Mouse (Mus musculus): Measurements from ENCODE around the gene Krt23. TPM values are rescaled to one million over a fixed set of nuclear protein-coding genes. Genes with fewer than 3 reads are reported as not detected.

The Krt23 gene
- polyA plus RNA-seq, 1 experiment from 2014 or later = 204 TPM

- H3K9ac ChIP-seq (ENCODE audit: low read length) = no peak overlapping the region
- TF ChIP-seq CTCF (IDR thresholded peaks at IDR 0.05; ENCODE audit: low read depth) (no peak), EP300 (optimal IDR thresholded peaks at IDR 0.05) (no peak)
- no peaks in the 10 kb centered on the region for H3K9me3 ChIP-seq (ENCODE audit: control insufficient read depth, low read length)
- 51% methylated on average over 4 of the region's 4 CpGs for WGBS
- no peaks in the 10 kb centered on the region for H3K36me3 ChIP-seq (ENCODE audit: control insufficient read depth, insufficient read depth, low read length)
- H3K27me3 ChIP-seq (ENCODE audit: control insufficient read depth, insufficient read depth, low read length) = no peaks in the 10 kb centered on the region
- ATAC-seq (ENCODE audit: low FRiP score, low TSS enrichment) (peak; percentile 88), DNase-seq (ENCODE audit: low spot score) (peak; percentile 74)
- no peak overlapping the region for H3K4me2 ChIP-seq (replicated peaks; ENCODE audit: low read depth)
- 0 out of 2 replicates have a peak overlapping the region, but pooled peaks have one; percentile 31 for H3K27ac ChIP-seq (replicated peaks)
- no peak overlapping the region for H3K4me3 ChIP-seq (ENCODE audit: low read depth, low read length)
- H3K4me1 ChIP-seq (replicated peaks; ENCODE audit: control insufficient read depth, insufficient read depth) = no peaks in the 10 kb centered on the region
Measured at GRCm38 (mm10) chr11:99496460-99496859, 3.5 kb upstream of the Krt23 start.

- 82% methylated on average over 4 of the region's 4 CpGs for WGBS
- Histone ChIP-seq H3K27ac (replicated peaks) (no peak overlapping the region), H3K9ac (ENCODE audit: low read length) (no peak overlapping the region), H3K9me3 (ENCODE audit: control insufficient read depth, low read length) (no peaks in the 10 kb centered on the region), H3K4me1 (replicated peaks; ENCODE audit: control insufficient read depth, insufficient read depth) (no peaks in the 10 kb centered on the region), H3K4me3 (ENCODE audit: low read depth, low read length) (no peak overlapping the region), H3K36me3 (ENCODE audit: control insufficient read depth, insufficient read depth, low read length) (no peaks in the 10 kb centered on the region), H3K27me3 (ENCODE audit: control insufficient read depth, insufficient read depth, low read length) (no peaks in the 10 kb centered on the region), H3K4me2 (replicated peaks; ENCODE audit: low read depth) (no peak overlapping the region)
- TF ChIP-seq CTCF (IDR thresholded peaks at IDR 0.05; ENCODE audit: low read depth) (no peak), EP300 (optimal IDR thresholded peaks at IDR 0.05) (no peak)
- ATAC-seq (ENCODE audit: low FRiP score, low TSS enrichment) (no peak), DNase-seq (ENCODE audit: low spot score) (no peak)
Measured at GRCm38 (mm10) chr11:99494741-99495140, 1.8 kb upstream of the Krt23 start.

- peak overlapping the region; percentile 96 for H3K27ac ChIP-seq (replicated peaks)
- H3K4me2 ChIP-seq (replicated peaks; ENCODE audit: low read depth) = no peak overlapping the region
- no peaks in the 10 kb centered on the region for H3K27me3 ChIP-seq (ENCODE audit: control insufficient read depth, insufficient read depth, low read length)
Measured at GRCm38 (mm10) chr11:99493574-99493850, 575 bp upstream of the Krt23 start.

GRCm38 (mm10) chr11:99491040-99491439 lies 1.9 kb downstream of the Krt23 start:
- DNase-seq (ENCODE audit: low spot score) (no peak), ATAC-seq (ENCODE audit: low FRiP score, low TSS enrichment) (no peak)
- TF ChIP-seq CTCF (IDR thresholded peaks at IDR 0.05; ENCODE audit: low read depth) (no peak), EP300 (optimal IDR thresholded peaks at IDR 0.05) (no peak)
- H3K4me2 ChIP-seq (replicated peaks; ENCODE audit: low read depth) = peak overlapping the region; percentile 52
- H3K9ac ChIP-seq (ENCODE audit: low read length) = no peak overlapping the region
- H3K9me3 ChIP-seq (ENCODE audit: control insufficient read depth, low read length) = no peaks in the 10 kb centered on the region
- H3K4me3 ChIP-seq (ENCODE audit: low read depth, low read length) = peak overlapping the region; percentile 40
- WGBS = 45% methylated on average over 8 of the region's 8 CpGs
- H3K27ac ChIP-seq (replicated peaks) = peak overlapping the region; percentile 96
- no peaks in the 10 kb centered on the region for H3K27me3 ChIP-seq (ENCODE audit: control insufficient read depth, insufficient read depth, low read length)
- H3K36me3 ChIP-seq (ENCODE audit: control insufficient read depth, insufficient read depth, low read length) = no peaks in the 10 kb centered on the region
- H3K4me1 ChIP-seq (replicated peaks; ENCODE audit: control insufficient read depth, insufficient read depth) = no peaks in the 10 kb centered on the region

More at GRCm38 (mm10) chr11:99493574-99493850, 575 bp upstream of the Krt23 start:
- ATAC-seq (ENCODE audit: low FRiP score, low TSS enrichment) (no peak), DNase-seq (ENCODE audit: low spot score) (peak; percentile 30)
- Histone ChIP-seq H3K9ac (ENCODE audit: low read length) (no peak overlapping the region), H3K4me3 (ENCODE audit: low read depth, low read length) (no peak overlapping the region), H3K36me3 (ENCODE audit: control insufficient read depth, insufficient read depth, low read length) (no peaks in the 10 kb centered on the region), H3K9me3 (ENCODE audit: control insufficient read depth, low read length) (no peaks in the 10 kb centered on the region), H3K4me1 (replicated peaks; ENCODE audit: control insufficient read depth, insufficient read depth) (no peaks in the 10 kb centered on the region)
- TF ChIP-seq CTCF (IDR thresholded peaks at IDR 0.05; ENCODE audit: low read depth) (no peak), EP300 (optimal IDR thresholded peaks at IDR 0.05) (no peak)
- 25% methylated on average over 5 of the region's 5 CpGs for WGBS

GRCm38 (mm10) chr11:99490624-99491023 lies 2.3 kb downstream of the Krt23 start:
- H3K27me3 ChIP-seq (ENCODE audit: control insufficient read depth, insufficient read depth, low read length) = no peaks in the 10 kb centered on the region
- peak overlapping the region; percentile 96 for H3K27ac ChIP-seq (replicated peaks)
- no peak overlapping the region for H3K9ac ChIP-seq (ENCODE audit: low read length)
- H3K9me3 ChIP-seq (ENCODE audit: control insufficient read depth, low read length) = no peaks in the 10 kb centered on the region
- TF ChIP-seq CTCF (IDR thresholded peaks at IDR 0.05; ENCODE audit: low read depth) = no peak
- TF ChIP-seq EP300 (optimal IDR thresholded peaks at IDR 0.05) = no peak
- peak overlapping the region; percentile 40 for H3K4me3 ChIP-seq (ENCODE audit: low read depth, low read length)
- no peak for DNase-seq (ENCODE audit: low spot score)
- H3K4me2 ChIP-seq (replicated peaks; ENCODE audit: low read depth) = peak overlapping the region; percentile 52
- no peak for ATAC-seq (ENCODE audit: low FRiP score, low TSS enrichment)
- 23% methylated on average over 4 of the region's 4 CpGs for WGBS
- no peaks in the 10 kb centered on the region for H3K36me3 ChIP-seq (ENCODE audit: control insufficient read depth, insufficient read depth, low read length)
- no peaks in the 10 kb centered on the region for H3K4me1 ChIP-seq (replicated peaks; ENCODE audit: control insufficient read depth, insufficient read depth)

- Histone ChIP-seq H3K27ac (replicated peaks) (peak overlapping the region; percentile 31; the same call in 1 of the 2 replicates), H3K4me1 (replicated peaks; ENCODE audit: control insufficient read depth, insufficient read depth) (no peaks in the 10 kb centered on the region), H3K4me3 (ENCODE audit: low read depth, low read length) (no peak overlapping the region), H3K36me3 (ENCODE audit: control insufficient read depth, insufficient read depth, low read length) (no peaks in the 10 kb centered on the region), H3K9ac (ENCODE audit: low read length) (no peak overlapping the region), H3K27me3 (ENCODE audit: control insufficient read depth, insufficient read depth, low read length) (no peaks in the 10 kb centered on the region), H3K4me2 (replicated peaks; ENCODE audit: low read depth) (peak overlapping the region; percentile 35), H3K9me3 (ENCODE audit: control insufficient read depth, low read length) (no peaks in the 10 kb centered on the region)
- WGBS = 57% methylated on average over 3 of the region's 3 CpGs
- peak; percentile 85 for DNase-seq (ENCODE audit: low spot score)
- TF ChIP-seq EP300 (optimal IDR thresholded peaks at IDR 0.05) = no peak
- no peak for TF ChIP-seq CTCF (IDR thresholded peaks at IDR 0.05; ENCODE audit: low read depth)
- ATAC-seq (ENCODE audit: low FRiP score, low TSS enrichment) = peak; percentile 78
Measured at GRCm38 (mm10) chr11:99489233-99489632, 3.7 kb downstream of the Krt23 start.
